Mouse (Mus musculus) lung, postnatal 0 days (tissue): ENCODE data around the gene Prkar1a.
"Not testable (repeated sequence)": the region's sequence is repeated elsewhere in the genome, so short reads cannot be mapped to it uniquely, and the experiment has no call there.

Experiments
- CTCF ChIP-seq: IDR thresholded peaks from 2 replicates; pipeline ENCODE4 v1.5.1; 2016; ENCODE audit warnings: antibody characterized with exemption, mild to moderate bottlenecking
- EP300 ChIP-seq: IDR thresholded peaks from 2 replicates; pipeline ENCODE4 v1.6.1; 2016; ENCODE audit warnings: antibody characterized with exemption, mild to moderate bottlenecking, control low read depth

GRCm38 (mm10) chr11:109660526-109660925 lies 11.3 kb downstream of the Prkar1a start:
- not testable (repeated sequence) for TF ChIP-seq CTCF, EP300
